Comparison of ENCODE assay signal across 11 mouse cellular contexts in the genomic region with DNA sequence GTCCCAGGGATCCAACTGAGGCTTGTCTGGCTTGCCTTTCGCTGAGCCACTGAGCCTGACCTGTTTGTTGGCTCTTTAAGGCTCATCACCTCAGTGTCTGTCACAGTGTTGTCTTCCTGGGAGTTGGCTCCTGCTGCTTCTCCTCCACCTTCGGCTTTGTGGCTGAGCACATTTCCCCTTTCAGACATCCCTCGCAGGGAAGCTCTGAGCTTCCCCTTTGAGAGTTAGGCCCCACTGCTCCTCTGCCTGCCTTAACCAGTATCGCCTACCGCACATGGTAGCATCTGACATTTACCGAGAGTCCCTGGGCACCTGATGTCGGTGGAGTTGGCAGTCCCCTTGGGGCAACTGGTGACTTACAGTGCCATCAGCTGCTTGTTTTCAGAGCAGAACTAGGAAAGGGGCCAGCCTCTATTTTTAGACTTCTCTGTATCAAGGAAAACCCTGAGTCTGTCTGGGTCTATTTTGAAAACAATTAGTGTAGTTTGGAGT. TPM values are rescaled to one million over a fixed set of nuclear protein-coding genes. Genes with fewer than 3 reads are reported as not detected.
DNase-seq lines count a peak whose midpoint lies in the region; ATAC-seq and TF ChIP-seq lines count a peak whose summit lies in the region.
"Had no signal": no experiment of that assay in that cellular context is flagged by ENCODE, and none has a peak within 500 bp of the region (broad histone marks: within the 10 kb centered on the region; RNA-seq: fewer than 3 reads in every experiment).

No protein-coding gene starts in this region.

- no peak overlapping the region for H3K4me2 ChIP-seq in midbrain, embryonic 13.5 days (replicated peaks)
- H3K4me2 ChIP-seq: kidney, embryonic 15.5 days; liver, embryonic 11.5 days had no signal

- no peak overlapping the region for H3K4me3 ChIP-seq in cerebellum, adult 2 months (replicated peaks; ENCODE audit: insufficient read depth, low read depth, low read length)
- H3K4me3 ChIP-seq in midbrain, embryonic 13.5 days (replicated peaks) = no peak overlapping the region
- H3K4me3 ChIP-seq: kidney, embryonic 15.5 days had no signal

- no peaks in the 10 kb centered on the region for H3K9me3 ChIP-seq in midbrain, embryonic 13.5 days
- H3K9me3 ChIP-seq: kidney, embryonic 15.5 days had no signal

- no peaks in the 10 kb centered on the region for H3K36me3 ChIP-seq in midbrain, embryonic 13.5 days
- H3K36me3 ChIP-seq: kidney, embryonic 15.5 days had no signal

- TF ChIP-seq CTCF in cerebellum, adult 2 months (IDR thresholded peaks at IDR 0.05; ENCODE audit: borderline replicate concordance, insufficient read depth, low read depth, low read length) = no peak

- H3K9ac ChIP-seq in midbrain, embryonic 13.5 days (replicated peaks) = no peak overlapping the region
- H3K9ac ChIP-seq: kidney, embryonic 15.5 days had no signal

- H3K27me3 ChIP-seq in cerebellum, adult 2 months (ENCODE audit: control insufficient read depth, insufficient read depth, low read length) = no peaks in the 10 kb centered on the region
- H3K27me3 ChIP-seq in midbrain, embryonic 13.5 days = peaks cover 16% of the 10 kb centered on the region; the same call in 1 of the 2 replicates

- peak; percentile 80 for DNase-seq in cerebellum, adult 11-12 months
- no peak for DNase-seq in cerebellum, postnatal 4 days (ENCODE audit: low spot score in 2 of 2)
- DNase-seq in cerebellum, adult 2 months = peak; percentile 71 to 87
- DNase-seq in heart, adult 18-20 months = peak; percentile 76 to 86
- no peak for DNase-seq in right cerebral cortex, adult 18-20 months
- DNase-seq in urinary bladder, adult 2 months (ENCODE audit: low spot score) = no peak
- DNase-seq: adrenal gland, adult 8-10 months had no signal

- peak; percentile 71 for ATAC-seq in megakaryocyte progenitor cell, adult 5-6 weeks (replicated peaks; ENCODE audit: poor library complexity)
- ATAC-seq in midbrain, embryonic 13.5 days = no peak

- peak overlapping the region; percentile 31; the same call in 1 of the 2 replicates for H3K27ac ChIP-seq in cerebellum, adult 2 months (ENCODE audit: insufficient read depth, low read length)
- H3K27ac ChIP-seq in midbrain, embryonic 13.5 days = no peak overlapping the region
- H3K27ac ChIP-seq: kidney, embryonic 15.5 days had no signal

- no peak for TF ChIP-seq POLR2A in cerebellum, adult 2 months (IDR thresholded peaks at IDR 0.05; ENCODE audit: borderline replicate concordance, insufficient read depth, low read length)

- peaks cover 17% of the 10 kb centered on the region for H3K4me1 ChIP-seq in cerebellum, adult 2 months (ENCODE audit: control insufficient read depth, insufficient read depth, low read length)
- peaks cover 14% of the 10 kb centered on the region for H3K4me1 ChIP-seq in midbrain, embryonic 13.5 days (replicated peaks)

- 5% methylated on average over 7 of the region's 7 CpGs for WGBS in cerebellum, adult 2 months
- 66% methylated on average over 7 of the region's 7 CpGs for WGBS in midbrain, embryonic 13.5 days

RNA-seq across cellular contexts. Expression of a gene that starts 2.4 kb away (rescaled TPM):
- polyA plus RNA-seq in cerebellum, adult 2 months (2012; rRNA removed) = 22.7 and 25.8 TPM in 2 replicates
- 10 to 100 TPM; 36.9 to 39.7 TPM for total RNA-seq in heart, adult 18-20 months (2021)
- total RNA-seq in megakaryocyte progenitor cell, adult 5-6 weeks (2015) = 1.3 TPM in 2 replicates
- 1.6 and 2.5 TPM in 2 replicates for total RNA-seq in megakaryocyte progenitor cell, adult 5-6 weeks (2017)
- 1.4 and 1.8 TPM in 2 replicates for polyA plus RNA-seq in midbrain, embryonic 13.5 days (2015; fragmentation: Nextera tagmentation; extraction: Ambion mirVana)
- polyA plus RNA-seq in urinary bladder, adult 2 months (2012; rRNA removed) = 23.3 and 30.0 TPM in 2 replicates

Comparison
In these comparisons a context has a peak if more than half of its experiments do, and no peak if none do; other contexts are left out.
1. DNase-seq: peak in cerebellum, adult 11-12 months (single experiment), cerebellum, adult 2 months (2 of 2) and heart, adult 18-20 months (2 of 2); none in cerebellum, postnatal 4 days (0 of 2), right cerebral cortex, adult 18-20 months (single experiment) and urinary bladder, adult 2 months (single experiment).